Mouse (Mus musculus) cerebellum, postnatal 10 days (tissue): ENCODE measurements around the gene Tusc1.

ENCODE experiments used
- DNase-seq, 2 experiments: peaks; one replicate each; pipeline ENCODE4 v3.0.0; 2021; ENCODE audit warnings: mixed read lengths in 2 of 2

Gene Tusc1

DNA sequence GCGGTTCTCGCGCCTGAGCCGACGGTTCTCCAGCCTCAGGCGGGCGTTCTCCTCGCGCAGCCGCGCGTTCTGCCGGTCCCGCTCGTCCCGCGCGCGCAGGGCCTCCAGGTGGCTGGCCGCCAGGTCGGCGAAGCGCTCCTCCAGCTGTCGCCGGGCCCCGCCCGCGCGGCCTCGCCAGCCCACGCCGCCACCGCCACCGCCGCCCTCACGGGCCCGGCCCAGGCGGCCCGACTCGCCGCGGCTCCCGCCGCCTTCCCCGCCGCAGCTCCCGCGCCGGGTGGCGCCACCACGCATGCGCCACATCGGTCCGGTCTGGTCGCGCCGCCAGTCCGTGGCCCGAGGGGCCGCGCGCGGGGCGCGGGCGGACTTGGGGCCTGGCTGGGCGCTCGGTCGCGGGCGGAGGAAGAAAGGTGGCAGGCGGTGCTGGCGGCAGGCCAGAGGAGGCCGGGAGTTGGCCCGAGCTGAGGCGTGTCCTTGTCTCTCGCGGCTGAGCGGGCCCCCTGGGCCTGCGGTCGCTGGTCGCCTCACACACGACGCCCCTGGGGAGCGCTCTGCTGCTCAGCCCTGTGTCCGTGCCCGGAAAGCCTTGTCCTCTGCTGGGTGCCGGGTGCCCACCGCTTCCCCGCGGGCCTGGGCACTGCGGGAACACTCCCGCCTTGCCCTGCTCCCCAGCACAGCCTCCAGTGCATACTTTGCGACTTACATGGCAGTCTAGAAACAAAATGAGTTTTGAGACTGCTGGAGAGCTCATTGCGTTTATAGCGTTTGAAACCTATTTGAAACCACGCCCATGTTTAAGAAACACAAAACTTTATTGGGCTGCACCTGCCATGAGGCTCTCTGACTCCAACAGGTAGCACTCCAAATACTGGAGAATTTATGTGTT lies at the start of gene Tusc1:
Gene Tusc1 (minus strand): TSS at position 394 of the 886 bp plus-strand sequence.
- DNase-seq, result peak; percentile 89 to 90

DNA sequence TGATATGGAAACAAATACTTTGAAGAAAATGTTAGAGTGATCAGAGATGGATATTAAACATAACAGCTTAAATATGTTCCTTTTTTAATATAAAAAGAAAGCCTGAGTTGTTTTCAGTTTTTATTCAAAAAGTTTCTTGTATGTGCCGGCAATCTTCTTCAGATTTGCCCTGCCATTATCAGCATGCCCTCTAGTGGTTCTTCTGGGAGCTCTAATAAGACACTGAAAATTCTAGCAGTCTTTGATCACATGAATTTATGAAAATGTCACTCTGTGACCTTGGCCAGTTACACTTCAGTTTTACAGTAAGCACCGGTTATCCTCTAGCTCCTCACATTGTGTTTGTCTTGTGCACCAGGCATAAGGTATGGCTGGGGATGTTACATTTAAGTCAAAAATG lies 17.6 kb upstream of the Tusc1 start:
- peak; percentile 15 to 42 for DNase-seq

DNA sequence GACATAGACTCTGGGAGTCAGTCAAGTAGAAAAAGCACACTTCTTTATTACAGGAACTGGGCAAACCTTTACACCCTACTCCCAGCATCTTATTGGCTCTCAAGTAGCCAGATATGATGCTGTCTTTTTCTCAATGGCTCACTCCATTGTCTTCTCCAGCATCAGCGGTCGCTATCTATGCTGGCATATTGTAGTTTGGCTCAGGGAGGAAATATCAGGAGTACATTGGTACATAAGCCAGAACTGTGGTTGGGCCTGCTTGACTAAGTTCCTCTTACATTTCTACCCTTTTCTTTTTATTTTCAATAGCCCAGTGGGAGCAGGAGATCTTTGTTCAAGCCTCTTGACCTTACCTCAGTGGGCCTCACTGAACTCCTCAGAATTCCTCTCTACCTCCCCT lies 9.0 kb upstream of the Tusc1 start:
- DNase-seq, result no peak

DNA sequence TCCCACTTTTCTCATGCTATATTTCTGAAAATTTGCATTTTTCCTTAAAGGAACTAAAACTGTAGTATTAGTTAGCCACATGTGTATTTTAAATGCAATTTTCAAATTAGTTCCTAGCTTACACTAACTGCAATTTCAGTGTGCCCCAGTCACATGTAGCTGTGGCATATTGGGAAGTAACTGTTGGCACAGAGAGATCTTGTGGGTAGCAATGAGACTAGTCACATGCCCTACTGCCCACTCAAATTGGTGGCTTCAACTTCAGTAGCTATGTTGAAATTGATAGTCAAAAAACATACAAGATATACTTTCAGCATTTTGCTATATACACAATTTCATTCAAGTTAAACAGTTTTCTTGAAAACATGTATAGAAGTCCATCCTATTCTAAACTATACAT lies 6.3 kb upstream of the Tusc1 start:
- no peak for DNase-seq

DNA sequence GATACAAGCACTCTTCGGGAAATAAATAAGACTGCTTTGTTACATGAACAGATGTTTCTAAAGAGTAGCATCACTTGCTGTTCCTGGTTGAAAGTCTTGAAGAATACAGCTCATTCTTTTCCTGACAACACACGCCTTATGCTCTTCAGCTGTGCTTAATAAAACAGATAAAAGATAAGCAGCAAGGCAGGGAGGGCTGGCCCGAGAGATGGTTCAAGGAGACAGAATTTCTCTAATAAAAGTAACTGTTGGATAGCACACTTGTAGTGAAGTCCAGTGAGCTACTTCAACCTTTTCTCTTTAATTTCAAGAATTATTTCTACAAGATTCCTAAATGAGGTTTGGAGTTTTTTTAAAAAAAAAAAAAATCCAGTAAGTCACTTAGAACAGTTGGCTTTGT lies 2.7 kb upstream of the Tusc1 start:
- no peak for DNase-seq

DNA sequence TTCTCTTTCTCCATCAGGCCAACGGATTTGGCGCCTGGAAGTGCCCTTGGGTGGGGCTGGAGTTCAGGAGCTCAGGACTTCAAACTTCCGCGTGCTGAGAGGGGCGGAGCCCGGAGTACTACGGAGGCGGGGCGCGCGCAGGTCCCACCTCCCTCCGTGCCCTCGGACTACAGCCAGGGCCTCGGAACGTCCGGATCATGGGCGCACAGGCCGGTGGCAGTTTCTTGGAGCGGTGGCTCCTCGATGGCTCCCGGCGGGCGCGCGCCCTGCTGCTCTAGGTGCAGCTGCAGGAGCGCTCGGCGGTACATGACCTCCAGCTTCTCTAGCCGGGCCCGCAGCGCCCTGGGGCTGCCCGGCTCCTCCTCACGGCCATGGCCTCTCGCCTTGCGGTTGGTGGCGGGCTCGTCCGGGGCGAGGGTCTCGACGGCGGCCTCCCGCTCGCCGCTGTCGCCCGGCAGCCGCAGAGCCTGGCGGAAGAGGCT lies 634 bp downstream of the Tusc1 start:
- peak; percentile 92 for DNase-seq

DNA sequence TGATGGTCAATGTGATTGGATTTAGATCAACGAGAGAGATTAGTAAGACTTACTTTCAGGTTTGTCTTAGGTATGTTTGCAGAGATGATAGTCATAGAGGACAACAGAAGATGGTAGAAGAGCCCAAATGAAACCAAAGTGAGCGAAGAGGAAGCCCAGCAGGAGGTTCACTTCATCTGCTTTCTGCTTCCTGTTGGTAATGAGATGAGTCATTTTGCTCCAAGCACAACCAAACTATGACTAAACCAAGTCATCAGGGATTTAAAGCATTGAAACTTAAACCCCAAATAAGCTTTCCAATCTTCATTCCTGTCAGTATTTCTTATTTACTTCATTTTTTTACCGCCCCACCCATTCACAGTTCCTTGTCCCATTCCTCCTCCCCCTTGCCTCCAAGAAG lies 27.8 kb downstream of the Tusc1 start:
- no peak for DNase-seq

DNA sequence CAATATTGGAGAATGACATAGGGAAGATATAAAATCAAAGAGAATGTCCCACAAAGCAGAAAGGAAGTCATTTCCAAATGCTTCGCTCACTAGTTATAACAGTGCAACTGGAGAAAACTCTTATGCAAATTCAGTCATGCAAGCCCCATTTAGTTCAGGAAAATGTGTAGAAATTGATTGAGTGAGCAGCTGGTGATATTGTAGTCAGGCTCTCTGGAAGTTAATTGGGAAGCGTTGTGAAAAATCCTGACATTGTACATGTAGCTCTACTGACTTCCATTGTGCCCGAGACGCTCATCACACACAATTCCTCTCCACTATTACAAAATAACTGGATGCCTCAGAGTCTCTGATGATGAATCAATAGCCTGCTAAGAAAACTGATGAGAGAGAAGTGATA lies 49.2 kb downstream of the Tusc1 start:
- DNase-seq, result no peak
